Mouse (Mus musculus): ENCODE results near the gene Hmcn2. TPM values are rescaled to one million over a fixed set of nuclear protein-coding genes. Genes with fewer than 3 reads are reported as not detected.

Hmcn2 gene
- total RNA-seq, 2 experiments from 2014 or later, result 0.51 to 0.52 TPM

DNA sequence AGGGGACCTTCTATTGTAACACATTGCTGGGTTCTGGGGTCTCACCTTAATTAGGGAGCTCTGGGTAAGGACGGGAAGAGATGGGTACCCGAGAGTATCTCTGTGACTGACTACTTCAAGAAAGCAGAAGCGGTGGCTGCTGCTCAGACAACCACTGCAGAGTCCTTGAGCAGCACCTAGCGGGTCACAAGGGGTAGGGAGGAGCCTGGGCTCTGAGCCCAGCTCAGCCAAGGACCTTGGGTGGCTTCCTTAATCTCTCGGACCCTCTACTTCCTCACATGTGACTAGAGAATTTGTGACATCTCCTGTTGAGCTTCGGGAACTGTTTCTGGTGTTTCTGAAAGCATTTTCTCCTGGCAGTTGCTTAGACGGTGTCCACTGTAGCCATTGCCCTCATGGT is 45.1 kb downstream of the Hmcn2 start:
- Histone ChIP-seq H3K4me3 (no peak overlapping the region), H3K27ac (no peak overlapping the region)
- DNase-seq (ENCODE audit: extremely low spot score in 1 of 2, low spot score in 2 of 2), result no peak
- intact Hi-C loops (cut with DNase I), result no loop called here
- TF ChIP-seq CTCF (IDR thresholded peaks at IDR 0.05), result no peak

DNA sequence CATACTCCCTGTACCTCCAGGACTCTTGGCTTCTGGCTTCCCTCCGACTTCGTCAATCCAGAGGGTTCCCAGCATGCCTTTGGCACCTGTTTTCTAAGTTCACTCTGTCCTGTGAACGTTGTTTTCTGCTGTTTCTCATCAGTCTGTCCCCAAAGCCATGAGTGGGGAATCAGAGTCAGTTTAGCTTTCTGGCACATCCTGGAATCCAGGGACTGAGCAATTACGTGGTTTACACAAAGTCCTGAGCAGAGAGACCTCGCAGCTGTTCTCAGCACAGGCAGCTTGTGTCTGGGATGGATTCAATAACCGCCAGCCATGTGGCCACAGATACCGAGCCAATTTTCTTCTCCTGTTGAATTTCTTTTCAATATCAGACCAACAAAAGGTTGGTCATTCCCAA is 53.0 kb downstream of the Hmcn2 start:
- TF ChIP-seq CTCF (IDR thresholded peaks at IDR 0.05), result no peak
- no peak overlapping the region for H3K4me3 ChIP-seq
- intact Hi-C loops (cut with DNase I), result no loop called here
- H3K27ac ChIP-seq, result no peak overlapping the region
- DNase-seq (ENCODE audit: extremely low spot score in 1 of 2, low spot score in 2 of 2), result no peak

DNA sequence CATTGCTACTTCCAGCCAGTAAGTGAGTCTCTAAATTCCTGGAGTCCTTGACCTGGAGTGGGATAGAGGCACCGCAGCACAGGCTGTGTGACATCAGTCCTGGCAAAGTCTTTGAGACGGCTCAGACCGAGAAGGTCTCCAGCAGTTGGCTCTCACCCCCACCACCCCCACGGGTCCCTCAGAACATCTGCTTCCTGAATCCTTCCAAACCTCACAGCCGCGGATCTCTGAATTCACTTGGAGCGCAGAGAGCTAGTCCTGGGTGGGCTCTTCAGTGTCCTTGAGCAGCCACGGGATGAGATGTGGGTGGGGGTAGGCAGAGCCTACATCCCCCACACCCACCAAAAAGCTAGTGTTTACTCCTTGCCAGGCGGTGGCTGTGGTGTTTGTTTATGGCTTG is 57.2 kb downstream of the Hmcn2 start:
- intact Hi-C loops (cut with DNase I), result no loop called here

DNA sequence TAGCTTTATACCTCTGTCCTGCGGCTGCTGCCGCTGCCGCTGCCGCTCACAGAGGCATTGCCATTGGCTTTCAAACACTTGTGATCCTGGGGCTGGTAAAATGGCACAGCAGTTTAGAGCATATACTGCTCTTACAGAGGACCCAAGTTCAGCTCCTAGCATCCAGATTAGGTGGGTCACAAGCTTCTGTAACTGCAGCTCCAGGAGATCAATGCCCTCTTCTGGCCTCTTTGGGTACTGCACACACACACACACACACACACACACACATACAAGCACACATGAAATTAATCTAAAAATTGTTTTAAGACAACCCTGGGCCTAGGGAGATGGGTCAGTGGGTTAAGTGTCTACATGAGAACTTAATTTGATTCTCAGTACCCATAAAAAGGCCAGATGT is 58.0 kb downstream of the Hmcn2 start:
- Histone ChIP-seq H3K4me3 (no peak overlapping the region), H3K27ac (no peak overlapping the region)
- no peak for TF ChIP-seq CTCF (IDR thresholded peaks at IDR 0.05)
- no peak for DNase-seq (ENCODE audit: extremely low spot score in 1 of 2, low spot score in 2 of 2)
- intact Hi-C loops (cut with DNase I), result no loop called here

More for the DNA sequence above, 57.2 kb downstream of the Hmcn2 start:
- Histone ChIP-seq H3K27ac (no peak overlapping the region), H3K4me3 (no peak overlapping the region)
- TF ChIP-seq CTCF (IDR thresholded peaks at IDR 0.05), result no peak
- no peak for DNase-seq (ENCODE audit: extremely low spot score in 1 of 2, low spot score in 2 of 2)

DNA sequence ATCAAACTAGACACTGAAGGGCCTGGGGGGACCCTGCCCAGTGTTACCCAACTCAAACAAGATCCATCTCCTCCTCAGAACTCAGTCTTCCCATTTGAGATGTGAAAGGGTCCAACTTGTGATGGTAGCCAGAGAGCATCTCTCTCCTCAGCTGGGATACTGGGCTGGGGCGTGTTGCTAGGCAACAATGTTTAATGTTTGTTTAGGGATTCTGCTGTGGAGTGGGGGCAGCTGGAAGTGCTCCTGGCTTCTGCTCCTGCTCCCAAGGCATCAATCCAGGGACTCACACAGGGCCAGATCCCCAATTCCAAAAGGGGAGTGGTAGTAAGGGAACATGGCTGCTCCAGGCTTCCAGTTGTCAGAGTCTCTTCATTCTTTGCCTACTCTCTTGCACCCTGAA is 60.2 kb downstream of the Hmcn2 start:
- Histone ChIP-seq H3K4me3 (no peak overlapping the region), H3K27ac (no peak overlapping the region)
- TF ChIP-seq CTCF (IDR thresholded peaks at IDR 0.05), result no peak
- intact Hi-C loops (cut with DNase I), result no loop called here
- peak in 1 of 2 experiments; percentile 18 for DNase-seq (ENCODE audit: extremely low spot score in 1 of 2, low spot score in 2 of 2)

DNA sequence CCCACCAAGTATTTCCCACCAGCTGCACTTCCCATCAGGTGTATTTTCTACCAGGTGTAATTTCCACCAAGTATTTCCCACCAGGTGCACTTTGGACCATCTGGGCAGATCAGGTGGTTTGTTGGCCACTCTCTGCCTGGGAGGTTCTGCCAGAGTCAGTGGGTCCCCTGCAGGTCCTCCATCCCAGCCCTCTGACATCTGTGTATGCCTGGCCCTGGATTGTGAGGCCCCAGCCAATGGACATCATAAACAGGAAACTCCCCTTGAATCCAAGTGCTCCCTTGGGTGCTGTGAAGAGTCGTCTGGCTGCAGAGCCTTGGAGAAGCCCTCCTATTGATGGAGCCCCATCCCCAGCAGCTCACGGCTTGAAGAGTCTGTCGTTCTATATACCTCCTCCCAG is 61.8 kb downstream of the Hmcn2 start:
- Histone ChIP-seq H3K27ac (no peak overlapping the region), H3K4me3 (no peak overlapping the region)
- no peak for DNase-seq (ENCODE audit: extremely low spot score in 1 of 2, low spot score in 2 of 2)
- intact Hi-C loops (cut with DNase I), result no loop called here
- TF ChIP-seq CTCF (IDR thresholded peaks at IDR 0.05), result no peak

DNA sequence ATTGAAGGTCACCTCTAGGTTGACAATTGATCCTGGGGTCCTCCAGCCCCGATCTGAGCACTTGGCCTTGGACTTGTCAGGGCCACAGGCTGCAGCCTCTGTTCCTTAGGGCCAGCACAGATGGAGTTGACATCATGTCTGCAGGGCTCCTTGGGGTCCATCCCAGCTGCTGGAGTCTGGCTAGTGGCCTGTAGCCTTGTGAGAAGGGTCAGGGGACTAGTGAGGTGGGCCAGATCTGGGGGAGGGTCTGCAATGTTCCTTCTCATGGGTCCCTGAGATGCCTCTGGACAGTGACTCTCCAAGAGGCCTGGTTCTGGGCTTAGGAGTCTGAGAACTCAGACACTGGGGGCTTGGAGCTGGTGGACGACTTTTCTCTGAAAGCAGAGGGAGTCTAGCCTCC is 63.3 kb downstream of the Hmcn2 start:
- intact Hi-C loops (cut with DNase I), result no loop called here
- no peak overlapping the region for H3K4me3 ChIP-seq
- DNase-seq (ENCODE audit: extremely low spot score in 1 of 2, low spot score in 2 of 2), result no peak
- TF ChIP-seq CTCF (IDR thresholded peaks at IDR 0.05), result no peak
- H3K27ac ChIP-seq, result no peak overlapping the region

DNA sequence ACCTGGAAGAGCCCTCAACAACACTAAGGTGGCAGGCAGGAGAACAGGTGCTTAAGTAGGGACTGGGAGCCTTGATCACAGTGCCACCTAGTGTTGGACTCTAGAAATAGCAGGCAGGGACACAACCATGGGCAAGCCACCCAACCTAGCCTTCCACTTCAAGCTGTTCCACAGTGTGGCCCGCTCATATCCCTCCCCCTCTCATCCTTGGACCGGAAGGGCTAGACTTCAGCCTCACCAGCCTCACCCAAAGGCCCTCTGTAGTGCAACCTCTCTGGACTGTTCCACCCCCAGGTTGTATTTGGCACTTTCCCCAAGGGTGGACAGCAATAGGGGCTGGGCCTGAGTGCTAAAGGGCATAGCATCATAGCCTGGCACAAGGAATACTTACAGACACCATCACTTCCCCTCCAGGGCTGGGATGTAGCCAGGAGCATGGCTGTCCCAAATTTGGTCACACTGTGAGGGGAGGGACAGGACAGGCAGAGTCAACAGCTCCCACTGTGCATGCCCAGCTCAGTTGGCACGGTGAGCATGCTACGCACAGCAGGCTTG is 67.2 kb downstream of the Hmcn2 start:
- H3K4me3 ChIP-seq, result no peak overlapping the region
- TF ChIP-seq CTCF (IDR thresholded peaks at IDR 0.05), result peak; percentile 93
- no peak overlapping the region for H3K27ac ChIP-seq
- DNase-seq (ENCODE audit: extremely low spot score in 1 of 2, low spot score in 2 of 2), result peak; percentile 48
- intact Hi-C loops (cut with DNase I), result loop anchor here (1.0 to 5.0 kb wide), 4 partner anchors 69 to 187 kb away; partner anchors contain the start of gene Hmcn2

DNA sequence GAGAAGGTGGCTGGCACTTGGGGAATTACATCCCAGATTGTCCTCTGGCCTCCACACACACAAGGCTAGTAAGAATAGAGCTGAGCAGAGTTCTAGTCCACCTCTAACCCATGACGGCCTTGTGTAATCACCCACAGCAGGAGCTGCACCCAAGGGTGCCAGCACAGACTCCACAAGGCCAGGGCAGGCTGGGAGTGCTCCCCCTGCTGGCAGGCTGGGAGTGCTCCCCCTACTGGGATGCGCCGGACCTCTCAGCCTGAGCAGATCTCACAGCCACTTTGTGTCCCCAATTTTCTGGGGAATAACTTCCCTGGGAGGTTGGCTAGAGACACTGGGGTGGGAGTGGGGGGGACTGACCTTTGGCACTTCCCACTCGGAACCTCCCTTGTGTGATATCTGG is 68.7 kb downstream of the Hmcn2 start:
- no peak overlapping the region for H3K27ac ChIP-seq
- H3K4me3 ChIP-seq, result no peak overlapping the region
- intact Hi-C loops (cut with DNase I), result loop anchor here (5.0 kb wide), 3 partner anchors 71 to 146 kb away; partner anchors contain the start of gene Hmcn2
- TF ChIP-seq CTCF (IDR thresholded peaks at IDR 0.05), result peak; percentile 84
- peak; percentile 21 to 56 for DNase-seq (ENCODE audit: extremely low spot score in 1 of 2, low spot score in 2 of 2)

DNA sequence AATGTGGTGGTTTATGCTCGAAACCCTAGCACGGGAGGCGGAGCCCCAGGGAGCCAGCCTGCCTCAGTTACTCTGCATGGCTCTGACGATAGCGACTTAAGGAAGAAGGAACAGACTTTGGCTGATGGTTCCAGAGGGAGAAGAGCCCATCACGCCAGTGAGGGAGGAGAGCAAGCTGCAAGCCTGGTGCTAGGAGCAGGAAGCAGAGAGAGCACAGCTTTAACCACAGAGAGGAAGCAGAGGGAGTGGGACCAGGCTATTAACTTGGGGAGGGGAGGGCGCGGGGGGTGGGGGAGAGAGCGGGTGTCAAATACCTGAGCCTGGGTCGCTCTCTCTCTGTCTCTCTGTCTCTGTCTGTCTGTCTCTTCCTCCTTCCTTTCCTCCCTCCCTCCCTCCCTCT is 102.8 kb downstream of the Hmcn2 start:
- Histone ChIP-seq H3K27ac (no peak overlapping the region), H3K4me3 (no peak overlapping the region)
- no peak for DNase-seq (ENCODE audit: extremely low spot score in 1 of 2, low spot score in 2 of 2)
- TF ChIP-seq CTCF (IDR thresholded peaks at IDR 0.05), result no peak
- intact Hi-C loops (cut with DNase I), result no loop called here

DNA sequence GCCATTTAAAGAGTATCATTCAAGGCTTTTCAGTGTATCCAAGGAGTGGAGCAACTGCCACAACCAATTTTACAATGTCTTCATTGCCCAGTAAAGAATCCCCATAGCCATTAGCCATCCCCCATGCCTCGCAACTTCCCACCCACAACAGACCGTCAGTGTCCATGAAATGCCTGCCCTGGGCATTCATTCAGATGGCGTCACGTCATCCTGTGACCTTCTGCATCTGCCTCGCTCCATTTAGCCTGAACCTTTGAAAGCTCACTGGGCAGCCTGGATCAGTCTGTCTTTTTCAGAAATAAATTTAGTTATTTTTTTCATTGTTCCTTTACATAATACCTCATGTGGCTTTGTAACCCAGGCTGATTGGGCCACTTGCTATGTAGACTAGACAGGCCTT is 103.8 kb downstream of the Hmcn2 start:
- no peak overlapping the region for H3K27ac ChIP-seq
- intact Hi-C loops (cut with DNase I), result no loop called here
- TF ChIP-seq CTCF (IDR thresholded peaks at IDR 0.05), result no peak
- DNase-seq (ENCODE audit: extremely low spot score in 1 of 2, low spot score in 2 of 2), result no peak
- H3K4me3 ChIP-seq, result no peak overlapping the region

DNA sequence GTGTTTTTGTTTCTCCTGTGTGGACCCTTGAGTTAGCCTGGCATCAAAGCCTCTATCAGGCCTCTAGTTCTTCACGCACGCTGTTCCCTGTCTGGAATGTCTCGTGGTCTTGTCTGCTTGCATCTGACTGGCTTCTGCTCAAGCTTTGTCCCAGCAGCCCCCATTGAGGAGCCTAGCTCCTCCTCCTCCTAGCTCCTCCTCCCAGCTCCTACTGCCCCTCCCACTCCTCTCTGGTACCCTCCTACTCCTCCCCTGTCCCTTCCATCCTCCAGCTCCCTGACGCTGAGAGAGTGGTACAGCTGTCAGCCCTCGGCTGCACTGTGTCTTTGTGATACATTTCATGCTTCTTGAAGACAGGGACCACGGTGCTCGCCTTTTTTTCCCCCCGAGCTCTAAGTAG is 104.4 kb downstream of the Hmcn2 start:
- no peak for DNase-seq (ENCODE audit: extremely low spot score in 1 of 2, low spot score in 2 of 2)
- Histone ChIP-seq H3K4me3 (no peak overlapping the region), H3K27ac (no peak overlapping the region)
- intact Hi-C loops (cut with DNase I), result no loop called here
- no peak for TF ChIP-seq CTCF (IDR thresholded peaks at IDR 0.05)

DNA sequence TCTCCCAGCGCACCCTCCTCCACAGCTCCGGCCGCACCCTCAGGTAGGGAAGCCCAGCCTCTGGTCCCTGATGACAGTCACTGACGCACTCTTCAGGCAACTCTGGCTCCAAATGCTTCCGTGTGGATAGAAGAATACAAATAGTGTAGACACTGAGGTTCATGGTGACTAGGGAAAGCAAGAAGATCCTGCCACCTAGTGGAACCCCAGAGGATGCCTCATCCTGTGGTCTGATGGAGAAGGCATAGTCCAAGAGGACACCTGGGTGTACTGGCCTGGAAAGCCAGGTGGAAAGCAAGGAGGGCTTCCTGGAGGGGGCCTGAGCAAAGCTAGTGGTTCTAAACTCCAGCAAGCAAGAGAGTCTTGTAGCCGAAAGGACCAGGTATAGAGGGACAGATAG is 106.7 kb downstream of the Hmcn2 start:
- Histone ChIP-seq H3K4me3 (no peak overlapping the region), H3K27ac (no peak overlapping the region)
- intact Hi-C loops (cut with DNase I), result no loop called here
- peak; percentile 69 for TF ChIP-seq CTCF (IDR thresholded peaks at IDR 0.05)
- DNase-seq (ENCODE audit: extremely low spot score in 1 of 2, low spot score in 2 of 2), result no peak

All from left cerebral cortex, adult 2 months (tissue).